Comparison of ENCODE assay signal across 22 mouse cellular contexts in genomic region chr6:34861546-34862053, GRCm38 (mm10). TPM values are rescaled to one million over a fixed set of nuclear protein-coding genes. Genes with fewer than 3 reads are reported as not detected.
A peak's percentile ranks its signal among the peaks of the same experiment; 100 is the strongest.
DNase-seq lines count a peak whose midpoint lies in the region; ATAC-seq and TF ChIP-seq lines count a peak whose summit lies in the region.
"Had no signal": no experiment of that assay in that cellular context is flagged by ENCODE, and none has a peak within 500 bp of the region (broad histone marks: within the 10 kb centered on the region; RNA-seq: fewer than 3 reads in every experiment).

No protein-coding gene starts in this region.

- 0 out of 2 replicates have a peak overlapping the region, but pooled peaks have one; percentile 11 for H3K4me3 ChIP-seq in thymus, adult 2 months (ENCODE audit: control insufficient read depth, insufficient read depth, low read length)
- no peak overlapping the region for H3K4me3 ChIP-seq in neural tube, embryonic 15.5 days (replicated peaks)
- H3K4me3 ChIP-seq: forebrain, embryonic 13.5 days; hindbrain, embryonic 10.5 days; limb, embryonic 15.5 days; midbrain, embryonic 13.5 days had no signal

- peak; percentile 51 for ATAC-seq in megakaryocyte progenitor cell, adult 5-6 weeks (replicated peaks; ENCODE audit: poor library complexity)
- no peak for ATAC-seq in neural tube, embryonic 15.5 days (ENCODE audit: low FRiP score)
- ATAC-seq: forebrain, embryonic 13.5 days; intestine, embryonic 16.5 days; lung, postnatal 0 days; midbrain, embryonic 13.5 days had no signal

- H3K9ac ChIP-seq in neural tube, embryonic 15.5 days (replicated peaks), result no peak overlapping the region
- H3K9ac ChIP-seq: forebrain, embryonic 13.5 days; limb, embryonic 15.5 days; midbrain, embryonic 13.5 days had no signal

- no peaks in the 10 kb centered on the region for H3K27me3 ChIP-seq in thymus, adult 2 months (ENCODE audit: control insufficient read depth, insufficient read depth, low read length)
- H3K27me3 ChIP-seq in neural tube, embryonic 15.5 days (replicated peaks), result no peaks in the 10 kb centered on the region
- H3K27me3 ChIP-seq: forebrain, embryonic 13.5 days; limb, embryonic 15.5 days; midbrain, embryonic 13.5 days had no signal

- peak overlapping the region; percentile 85 for H3K27ac ChIP-seq in thymus, adult 2 months (ENCODE audit: control insufficient read depth, insufficient read depth, low read length)
- no peak overlapping the region for H3K27ac ChIP-seq in neural tube, embryonic 15.5 days (replicated peaks)
- H3K27ac ChIP-seq: forebrain, embryonic 13.5 days; hindbrain, embryonic 10.5 days; limb, embryonic 15.5 days; midbrain, embryonic 13.5 days had no signal

- H3K9me3 ChIP-seq in neural tube, embryonic 15.5 days (replicated peaks), result no peaks in the 10 kb centered on the region
- H3K9me3 ChIP-seq: forebrain, embryonic 13.5 days; hindbrain, embryonic 10.5 days; limb, embryonic 15.5 days; midbrain, embryonic 13.5 days had no signal

- no peak for TF ChIP-seq CTCF in thymus, adult 2 months (IDR thresholded peaks at IDR 0.05; ENCODE audit: borderline replicate concordance, control insufficient read depth, extremely low read depth, insufficient read depth, low read length, poor library complexity)

- no peak for TF ChIP-seq POLR2A in thymus, adult 2 months (IDR thresholded peaks at IDR 0.05; ENCODE audit: control insufficient read depth, extremely low read depth, insufficient read depth, low read length, poor library complexity)

- peak; percentile 37 for DNase-seq in thymus, adult 2 months
- no peak for DNase-seq in thymus, adult 18-20 months
- DNase-seq in liver (peak; percentile 5), adipocyte (ENCODE audit: low spot score) (no peak)
- DNase-seq in lung, postnatal 36 days, result no peak
- DNase-seq in layer of hippocampus, adult 18-20 months (ENCODE audit: low spot score in 2 of 2), result no peak
- DNase-seq: cerebellum, adult 11-12 months had no signal

- 60% methylated on average over 11 of the region's 11 CpGs for WGBS in thymus, adult 2 months
- 93% methylated on average over 11 of the region's 11 CpGs for WGBS in neural tube, embryonic 15.5 days

- H3K36me3 ChIP-seq in thymus, adult 2 months (ENCODE audit: control insufficient read depth, insufficient read depth, low read length), result no peaks in the 10 kb centered on the region
- H3K36me3 ChIP-seq in neural tube, embryonic 15.5 days, result no peaks in the 10 kb centered on the region
- H3K36me3 ChIP-seq: hindbrain, embryonic 10.5 days; limb, embryonic 15.5 days; midbrain, embryonic 13.5 days had no signal

- no peak overlapping the region for H3K4me2 ChIP-seq in neural tube, embryonic 15.5 days
- H3K4me2 ChIP-seq: forebrain, embryonic 13.5 days; heart, embryonic 11.5 days; limb, embryonic 15.5 days; midbrain, embryonic 13.5 days had no signal

- H3K4me1 ChIP-seq in thymus, adult 2 months (replicated peaks; ENCODE audit: control insufficient read depth, insufficient read depth, low read length), result peaks cover 23% of the 10 kb centered on the region
- H3K4me1 ChIP-seq in neural tube, embryonic 15.5 days, result no peaks in the 10 kb centered on the region
- H3K4me1 ChIP-seq: forebrain, embryonic 13.5 days had no signal

RNA-seq across cellular contexts. Expression of gene Tmem140, which starts 1.3 kb away (rescaled TPM):
- 15.7 and 22.3 TPM in 2 replicates for polyA plus RNA-seq in thymus, adult 2 months (2012; rRNA removed)
- total RNA-seq in megakaryocyte progenitor cell, adult 5-6 weeks (2015), result 0.10 and 1.2 TPM in 2 replicates
- total RNA-seq in megakaryocyte progenitor cell, adult 5-6 weeks (2017), result 0.33 and 0.88 TPM in 2 replicates
- polyA plus RNA-seq in neural tube, embryonic 15.5 days (2015; fragmentation: Nextera tagmentation; extraction: Ambion mirVana), result 1.1 and 2.6 TPM in 2 replicates
- 1 to 10 TPM; 1.6 to 2.7 TPM for total RNA-seq in layer of hippocampus, adult 18-20 months (2021)

RNA-seq across cellular contexts. Expression of gene Cyren, which starts 16.3 kb away (rescaled TPM):
- polyA plus RNA-seq in thymus, adult 2 months (2012; rRNA removed), result 17.0 and 20.1 TPM in 2 replicates
- total RNA-seq in megakaryocyte progenitor cell, adult 5-6 weeks (2015), result 5.1 and 5.6 TPM in 2 replicates
- 2.5 and 2.9 TPM in 2 replicates for total RNA-seq in megakaryocyte progenitor cell, adult 5-6 weeks (2017)
- 8.8 and 10.6 TPM in 2 replicates for polyA plus RNA-seq in neural tube, embryonic 15.5 days (2015; fragmentation: Nextera tagmentation; extraction: Ambion mirVana)
- total RNA-seq in layer of hippocampus, adult 18-20 months (2021), result 1 to 10 TPM; 4.5 to 4.8 TPM

RNA-seq across cellular contexts. Expression of gene Wdr91, which starts 49.1 kb away (rescaled TPM):
- 58.4 and 60.2 TPM in 2 replicates for polyA plus RNA-seq in thymus, adult 2 months (2012; rRNA removed)
- 5.8 and 6.1 TPM in 2 replicates for total RNA-seq in megakaryocyte progenitor cell, adult 5-6 weeks (2015)
- 20.5 and 22.7 TPM in 2 replicates for total RNA-seq in megakaryocyte progenitor cell, adult 5-6 weeks (2017)
- polyA plus RNA-seq in neural tube, embryonic 15.5 days (2015; fragmentation: Nextera tagmentation; extraction: Ambion mirVana), result 13.4 and 15.1 TPM in 2 replicates
- total RNA-seq in layer of hippocampus, adult 18-20 months (2021), result 10 to 100 TPM; 34.5 to 35.2 TPM

RNA-seq across cellular contexts. Expression of gene Stra8, which starts 58.4 kb away (rescaled TPM):
- 0.10 and 0.40 TPM in 2 replicates for polyA plus RNA-seq in thymus, adult 2 months (2012; rRNA removed)
- total RNA-seq in megakaryocyte progenitor cell, adult 5-6 weeks (2015), result not detected in 2 replicates
- not detected in 2 replicates for total RNA-seq in megakaryocyte progenitor cell, adult 5-6 weeks (2017)
- polyA plus RNA-seq in neural tube, embryonic 15.5 days (2015; fragmentation: Nextera tagmentation; extraction: Ambion mirVana), result not detected in 2 replicates
- not detected for total RNA-seq in layer of hippocampus, adult 18-20 months (2021)
- total RNA-seq: adrenal gland, postnatal 4 days; gastrocnemius, adult 8-10 months; layer of hippocampus, adult 8-10 months had no signal
- polyA plus RNA-seq: C2C12; embryonic facial prominence, embryonic 14.5 days; forebrain, embryonic 13.5 days; heart, embryonic 11.5 days; hindbrain, embryonic 10.5 days; intestine, embryonic 16.5 days; kidney, embryonic 16.5 days; limb, embryonic 15.5 days; midbrain, embryonic 13.5 days had no signal

Comparison
In these comparisons a context has a peak if more than half of its experiments do, and no peak if none do; other contexts are left out.
1. DNase-seq: peak in thymus, adult 2 months (single experiment) and liver (single experiment); none in thymus, adult 18-20 months (0 of 2), lung, postnatal 36 days (single experiment), layer of hippocampus, adult 18-20 months (0 of 2) and adipocyte (single experiment).